In genomic region chr4:98789133-98789765, GRCm38 (mm10) we compare ENCODE assay signal across 10 mouse cellular contexts. TPM values are rescaled to one million over a fixed set of nuclear protein-coding genes. Genes with fewer than 3 reads are reported as not detected.
DNase-seq lines count a peak whose midpoint lies in the region; ATAC-seq and TF ChIP-seq lines count a peak whose summit lies in the region.
"Had no signal": no experiment of that assay in that cellular context is flagged by ENCODE, and none has a peak within 500 bp of the region (broad histone marks: within the 10 kb centered on the region; RNA-seq: fewer than 3 reads in every experiment).

No protein-coding gene starts in this region.

- peak; percentile 25 for DNase-seq in lung, postnatal 0 days (ENCODE audit: low spot score)
- DNase-seq in lung, postnatal 10 days, result no peak
- no peak for DNase-seq in hindbrain, embryonic 10.5 days (ENCODE audit: low spot score)
- no peak for DNase-seq in liver, embryonic 14.5 days (ENCODE audit: low read depth in 3 of 3, low spot score in 3 of 3)
- DNase-seq in left cerebral cortex, adult 9 months (ENCODE audit: low spot score in 2 of 2), result no peak
- DNase-seq in cerebellum, adult 9-10 months, result no peak
- no peak for DNase-seq in adrenal gland, postnatal 25 days
- DNase-seq: cerebellum, adult 2 months; gastrocnemius, postnatal 10 days had no signal

- no peaks in the 10 kb centered on the region for H3K27me3 ChIP-seq in lung, postnatal 0 days (replicated peaks; ENCODE audit: insufficient read depth, low read length)
- peaks cover 5% of the 10 kb centered on the region for H3K27me3 ChIP-seq in hindbrain, embryonic 10.5 days (ENCODE audit: insufficient read depth, poor library complexity, severe bottlenecking)
- H3K27me3 ChIP-seq in liver, embryonic 14.5 days (ENCODE audit: control insufficient read depth, insufficient read depth, low read length), result no peaks in the 10 kb centered on the region

- no peak overlapping the region for H3K9ac ChIP-seq in lung, postnatal 0 days (replicated peaks; ENCODE audit: low read depth)
- H3K9ac ChIP-seq in liver, embryonic 14.5 days (replicated peaks), result no peak overlapping the region

- H3K27ac ChIP-seq in lung, postnatal 0 days (ENCODE audit: low read length), result no peak overlapping the region
- H3K27ac ChIP-seq in hindbrain, embryonic 10.5 days, result peak overlapping the region; percentile 73; the same call in 1 of the 2 replicates
- H3K27ac ChIP-seq in liver, embryonic 14.5 days, result no peak overlapping the region

- H3K4me1 ChIP-seq in lung, postnatal 0 days (ENCODE audit: insufficient read depth, low read depth, low read length), result peaks cover 3% of the 10 kb centered on the region; the same call in 1 of the 2 replicates
- H3K4me1 ChIP-seq in hindbrain, embryonic 10.5 days (replicated peaks), result peaks cover 35% of the 10 kb centered on the region
- peaks cover 0 to 3% of the 10 kb centered on the region in 2 experiments; a peak in 2 of 4 replicates for H3K4me1 ChIP-seq in liver, embryonic 14.5 days (replicated peaks; ENCODE audit: control insufficient read depth in 2 of 2, insufficient read depth in 2 of 2, low read length in 1 of 2)

- TF ChIP-seq CTCF in lung, postnatal 0 days (IDR thresholded peaks at IDR 0.05), result no peak
- no peak for TF ChIP-seq CTCF in liver, embryonic 14.5 days (IDR thresholded peaks at IDR 0.05; ENCODE audit: low read depth)

- no peaks in the 10 kb centered on the region for H3K9me3 ChIP-seq in lung, postnatal 0 days (ENCODE audit: low read length)
- H3K9me3 ChIP-seq in hindbrain, embryonic 10.5 days, result no peaks in the 10 kb centered on the region
- H3K9me3 ChIP-seq in liver, embryonic 14.5 days (ENCODE audit: control insufficient read depth, low read length), result no peaks in the 10 kb centered on the region

- H3K36me3 ChIP-seq in lung, postnatal 0 days (ENCODE audit: insufficient read depth, low read length), result no peaks in the 10 kb centered on the region
- H3K36me3 ChIP-seq in hindbrain, embryonic 10.5 days, result no peaks in the 10 kb centered on the region
- no peaks in the 10 kb centered on the region for H3K36me3 ChIP-seq in liver, embryonic 14.5 days (replicated peaks; ENCODE audit: control insufficient read depth, insufficient read depth, low read depth)

- 0 out of 2 replicates have a peak, but pooled peaks have one; percentile 9 for ATAC-seq in lung, postnatal 0 days
- ATAC-seq in liver, embryonic 14.5 days (ENCODE audit: insufficient read depth), result no peak

- H3K4me2 ChIP-seq in lung, postnatal 0 days (replicated peaks; ENCODE audit: low read depth, low read length), result peak overlapping the region; percentile 51
- H3K4me2 ChIP-seq in liver, embryonic 14.5 days (ENCODE audit: low read depth), result peak overlapping the region; percentile 6; the same call in 1 of the 2 replicates

- H3K4me3 ChIP-seq in lung, postnatal 0 days (ENCODE audit: low read depth, low read length), result peak overlapping the region; percentile 30
- peak overlapping the region; percentile 46 for H3K4me3 ChIP-seq in hindbrain, embryonic 10.5 days
- H3K4me3 ChIP-seq in liver, embryonic 14.5 days (ENCODE audit: insufficient read depth in 1 of 2, low read depth in 2 of 2, low read length in 2 of 2), result no peak overlapping the region

- TF ChIP-seq EP300 in lung, postnatal 0 days (IDR thresholded peaks at IDR 0.05), result no peak
- no peak for TF ChIP-seq EP300 in liver, embryonic 14.5 days (IDR thresholded peaks at IDR 0.05; ENCODE audit: low read depth)

- WGBS in lung, postnatal 0 days, result 49% methylated on average over 7 of the region's 7 CpGs
- 83% methylated on average over 7 of the region's 7 CpGs for WGBS in hindbrain, embryonic 10.5 days
- 56% methylated on average over 7 of the region's 7 CpGs for WGBS in liver, embryonic 14.5 days (ENCODE audit: insufficient replicate concordance)

RNA-seq across cellular contexts. Expression of gene Kank4, which starts 28.1 kb away (rescaled TPM):
- 0.98 and 1.3 TPM in 2 replicates for polyA plus RNA-seq in lung, postnatal 0 days (2015; fragmentation: Nextera tagmentation; extraction: Ambion mirVana)
- 0.90 and 1.1 TPM in 2 replicates for polyA plus RNA-seq in hindbrain, embryonic 10.5 days (2016; fragmentation: Nextera tagmentation; extraction: Ambion mirVana)
- polyA plus RNA-seq in liver, embryonic 14.5 days (2012; rRNA removed), result 0.08 and 0.17 TPM in 2 replicates
- polyA plus RNA-seq in liver, embryonic 14.5 days (2014; fragmentation: Nextera tagmentation; extraction: Ambion mirVana), result 0.04 and 0.05 TPM in 2 replicates
- total RNA-seq in adrenal gland, postnatal 25 days (2021), result 1.7 and 2.1 TPM in 2 replicates

RNA-seq across cellular contexts. Expression of gene I0C0044D17Rik, which starts 34.4 kb away (rescaled TPM):
- not detected in 2 replicates for polyA plus RNA-seq in lung, postnatal 0 days (2015; fragmentation: Nextera tagmentation; extraction: Ambion mirVana)
- polyA plus RNA-seq in hindbrain, embryonic 10.5 days (2016; fragmentation: Nextera tagmentation; extraction: Ambion mirVana), result not detected in 2 replicates
- not detected in 2 replicates for polyA plus RNA-seq in liver, embryonic 14.5 days (2012; rRNA removed)
- not detected in 2 replicates for polyA plus RNA-seq in liver, embryonic 14.5 days (2014; fragmentation: Nextera tagmentation; extraction: Ambion mirVana)
- total RNA-seq in adrenal gland, postnatal 25 days (2021), result not detected in 2 replicates
- total RNA-seq: gastrocnemius, postnatal 10 days; left cerebral cortex, adult 8-10 months had no signal
- polyA plus RNA-seq: cerebellum, adult 2 months had no signal

Comparison
In these comparisons a context has a peak if more than half of its experiments do, and no peak if none do; other contexts are left out.
1. H3K4me3 ChIP-seq: peak in lung, postnatal 0 days (single experiment) and hindbrain, embryonic 10.5 days (single experiment); none in liver, embryonic 14.5 days (0 of 2).